Mouse (Mus musculus): ENCODE measurements at regions not wholly inside any gene's neighbourhood (a gene's known extent, or its start where the extent isn't known, plus 50 kb on each side); places are given as distances from the start of the nearest gene placed in this dataset.

DNA sequence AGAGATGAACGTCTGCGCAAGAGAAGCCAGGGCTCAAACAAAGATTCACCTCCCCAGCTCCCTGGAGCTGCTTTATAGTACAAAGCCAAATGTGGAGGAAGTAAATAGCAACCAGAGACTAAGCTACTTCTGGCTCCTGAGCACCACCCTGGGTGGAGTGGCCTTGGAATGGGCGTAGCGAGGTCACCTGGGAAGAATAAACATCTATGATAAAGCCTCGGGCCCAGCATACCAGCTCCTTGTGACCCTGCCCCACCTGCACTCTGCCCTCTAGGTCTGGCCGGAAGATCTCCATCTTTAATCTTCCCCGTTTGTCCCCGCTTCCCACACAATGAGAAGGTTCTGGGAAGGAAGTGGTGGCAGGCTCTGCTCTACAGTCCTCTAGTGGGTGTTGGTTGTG is 61.0 kb upstream of the Ptpn3 start:
- DNase-seq (ENCODE audit: low spot score in 2 of 2): no peak

DNA sequence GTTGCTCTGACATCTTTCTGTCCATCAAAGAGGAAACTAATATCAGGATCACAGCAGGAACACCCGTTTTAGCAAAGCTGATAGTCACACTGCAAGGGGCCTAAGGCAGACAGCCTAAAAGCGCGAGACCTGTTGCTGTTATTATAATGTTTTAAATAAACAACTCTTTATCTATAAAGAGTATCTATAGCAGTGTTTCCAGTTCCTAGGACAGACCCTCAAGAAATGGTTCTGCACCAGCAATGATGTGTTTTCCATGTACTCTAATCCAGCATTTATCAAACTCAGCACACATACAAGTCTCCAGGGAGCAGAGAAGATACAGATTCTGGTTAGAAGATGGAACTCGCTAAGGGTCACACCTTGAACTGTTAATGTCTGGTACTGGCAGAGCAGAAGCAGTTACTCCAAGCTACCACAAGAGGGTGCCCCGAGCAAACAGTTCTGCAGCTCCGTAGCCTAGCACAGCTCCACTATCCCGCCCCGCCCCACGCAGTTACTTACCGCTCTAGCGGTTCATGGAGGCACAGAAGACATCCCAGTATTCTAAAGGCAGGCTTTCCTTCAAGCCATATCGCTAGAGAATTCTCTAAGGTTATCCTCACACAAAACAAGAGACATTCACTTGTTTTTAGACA is 64.2 kb upstream of the Palm2 start:
- peak; percentile 54 to 77 for DNase-seq (ENCODE audit: low spot score in 2 of 2)

DNA sequence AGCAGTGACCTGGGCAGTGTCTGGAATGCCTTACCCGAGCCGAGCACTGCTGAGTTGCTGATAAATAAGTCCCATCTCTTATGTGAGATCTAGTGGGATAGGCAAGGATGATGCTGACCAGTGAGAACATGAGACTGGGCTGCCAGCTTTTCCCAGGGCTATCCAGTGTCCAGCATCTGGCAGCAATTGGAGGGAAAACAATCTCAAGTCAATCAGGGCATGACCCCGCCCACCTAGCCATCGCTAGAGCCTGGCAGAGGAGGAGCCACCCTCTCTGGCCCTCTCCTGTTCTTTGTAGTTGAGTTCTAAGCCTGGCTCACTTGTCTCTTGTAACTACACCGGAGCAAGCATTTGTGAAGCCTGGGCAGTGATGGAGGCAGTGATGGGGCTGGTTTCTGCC is 56.2 kb upstream of the Palm2 start:
- peak in 1 of 2 experiments; percentile 23 for DNase-seq (ENCODE audit: low spot score in 2 of 2)

DNA sequence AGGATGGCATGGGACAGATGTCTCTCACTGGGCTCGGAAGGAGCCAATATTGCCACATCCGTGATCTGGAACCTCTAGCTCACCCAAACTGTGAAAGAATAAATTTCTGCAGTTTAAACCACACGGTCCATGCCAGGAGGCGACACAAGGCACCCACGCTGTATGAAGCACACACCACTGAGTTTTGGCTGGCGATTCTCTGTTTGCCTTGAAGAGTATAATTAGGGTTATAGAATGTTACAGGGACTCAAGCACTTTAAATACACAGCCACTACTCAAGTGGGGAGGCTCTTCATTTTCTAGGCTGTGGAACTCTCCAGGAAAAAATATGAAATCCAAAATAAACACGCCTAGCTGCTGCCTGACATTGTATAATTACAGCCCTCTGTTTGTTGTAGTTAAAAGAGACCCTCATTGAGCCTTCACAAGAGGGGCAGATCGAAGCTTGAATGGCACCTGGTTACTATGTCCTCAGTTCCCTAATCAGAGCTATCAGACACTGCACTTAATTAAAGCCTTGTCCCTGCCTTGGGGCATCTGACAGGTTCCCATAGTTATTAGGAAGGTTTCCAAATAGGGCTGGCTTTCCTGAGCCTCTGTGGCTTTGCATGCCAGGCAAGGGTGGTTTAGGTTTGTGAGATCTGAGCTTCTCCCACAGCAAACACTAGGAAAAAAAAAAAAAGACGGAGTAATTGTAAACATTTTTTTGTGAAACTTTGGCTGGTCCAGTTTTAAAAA is 53.8 kb upstream of the Palm2 start:
- no peak for DNase-seq (ENCODE audit: low spot score in 2 of 2)

DNA sequence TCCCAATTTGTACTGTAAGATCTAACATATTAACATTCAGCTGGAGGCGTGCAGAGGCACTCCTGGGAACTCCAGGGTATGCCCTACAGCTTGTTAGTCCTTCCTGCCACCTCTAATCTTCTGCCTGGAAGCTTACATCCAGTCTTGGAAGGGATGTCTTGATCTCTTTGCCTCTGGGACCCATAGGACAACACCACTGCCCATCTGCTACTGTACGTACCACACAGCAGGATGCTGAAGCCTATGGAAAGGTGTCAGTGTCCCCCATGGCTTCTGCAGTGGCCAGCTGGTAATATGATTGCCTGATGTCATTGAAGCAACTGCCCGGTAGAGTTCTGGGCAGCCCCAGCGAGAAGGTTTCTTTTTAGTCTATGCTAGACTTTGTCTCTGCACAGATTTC is 52.7 kb upstream of the Palm2 start:
- DNase-seq (ENCODE audit: low spot score in 2 of 2): no peak
